8 mouse cellular contexts compared by ENCODE assay signal in the genomic region with DNA sequence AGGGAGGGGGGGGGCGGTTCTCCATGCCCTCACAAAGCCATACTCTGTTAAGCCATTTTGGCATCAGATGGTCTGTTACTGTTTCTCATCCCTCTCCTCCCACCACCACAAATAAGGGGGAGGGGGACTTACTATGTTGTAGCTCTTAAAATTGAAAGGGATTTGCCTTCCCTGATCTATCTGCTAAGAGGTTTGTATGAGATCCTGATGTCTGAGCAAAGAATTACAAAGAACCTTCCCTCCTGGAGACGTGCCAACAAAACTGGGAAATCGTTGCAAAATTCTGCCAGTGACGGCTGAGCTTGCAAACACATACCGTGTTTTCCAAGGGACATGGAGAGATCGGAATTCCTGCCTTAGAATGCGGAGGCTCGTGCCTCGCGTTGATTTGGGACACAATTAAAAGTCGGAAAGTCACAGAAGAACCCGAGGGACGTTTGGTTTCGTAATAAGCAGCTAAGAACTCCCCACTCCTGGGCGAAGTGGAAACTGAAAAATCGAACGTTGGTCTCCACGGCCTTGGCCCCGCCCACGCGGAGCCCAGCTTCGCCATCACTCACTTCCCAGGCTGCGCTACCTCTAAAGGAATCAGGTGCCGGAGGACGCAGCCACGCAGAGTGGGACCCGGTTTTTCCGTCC. TPM values are rescaled to one million over a fixed set of nuclear protein-coding genes. Genes with fewer than 3 reads are reported as not detected.
DNase-seq lines count a peak whose midpoint lies in the region; ATAC-seq and TF ChIP-seq lines count a peak whose summit lies in the region.

No protein-coding gene starts in this region.

- in situ Hi-C loops in ES-E14 (cut with MboI; ENCODE audit: low sequenced_read_pairs in 2 of 2, unreplicated experiment in 2 of 2) = no loop called here

- no peak overlapping the region for H3K27ac ChIP-seq in ES-E14 (ENCODE audit: insufficient read depth, low read depth, low read length, poor library complexity, severe bottlenecking)
- H3K27ac ChIP-seq in hindbrain, embryonic 14.5 days = peak overlapping the region; percentile 82

- H3K27me3 ChIP-seq in hindbrain, embryonic 14.5 days (ENCODE audit: control insufficient read depth, insufficient read depth, low read length) = no peaks in the 10 kb centered on the region

- no peaks in the 10 kb centered on the region for H3K36me3 ChIP-seq in ES-E14 (ENCODE audit: control insufficient read depth, insufficient read depth, low read length, poor library complexity, severe bottlenecking)
- H3K36me3 ChIP-seq in hindbrain, embryonic 14.5 days (replicated peaks; ENCODE audit: control insufficient read depth, insufficient read depth) = no peaks in the 10 kb centered on the region

- H3K4me2 ChIP-seq in hindbrain, embryonic 14.5 days (replicated peaks) = peak overlapping the region; percentile 76

- no peaks in the 10 kb centered on the region for H3K9me3 ChIP-seq in ES-E14 (ENCODE audit: control insufficient read depth, insufficient read depth, low read depth, low read length)
- no peaks in the 10 kb centered on the region for H3K9me3 ChIP-seq in hindbrain, embryonic 14.5 days (ENCODE audit: control insufficient read depth, low read length)

- H3K4me1 ChIP-seq in ES-E14 (ENCODE audit: control insufficient read depth in 2 of 2, insufficient read depth in 2 of 2, low read length in 2 of 2, poor library complexity in 1 of 2) = peaks cover 12 to 23% of the 10 kb centered on the region in 2 experiments; a peak in 3 of 4 replicates
- peaks cover 34% of the 10 kb centered on the region for H3K4me1 ChIP-seq in hindbrain, embryonic 14.5 days (replicated peaks; ENCODE audit: control insufficient read depth, insufficient read depth, low read length)

- no peak for DNase-seq in ES-E14 (ENCODE audit: low read depth, low spot score)
- DNase-seq in cerebellum, postnatal 25 days = peak; percentile 27 to 54
- DNase-seq in gastrocnemius, adult 18-20 months (ENCODE audit: low spot score) = peak; percentile 89
- peak; percentile 81 for DNase-seq in hindbrain, embryonic 14.5 days (ENCODE audit: low spot score)
- peak; percentile 24 to 47 for DNase-seq in layer of hippocampus, postnatal 25 days (ENCODE audit: extremely low spot score in 1 of 2, low spot score in 1 of 2)
- peak; percentile 87 for DNase-seq in lung, postnatal 25 days (ENCODE audit: low spot score)
- DNase-seq in retina, embryonic 14.5 days (ENCODE audit: low spot score) = peak; percentile 65
- DNase-seq in thymus, postnatal 4 days = peak; percentile 76

- under 1% methylated on average over 28 of the region's 28 CpGs for WGBS in hindbrain, embryonic 14.5 days

- H3K4me3 ChIP-seq in ES-E14 (ENCODE audit: insufficient read depth in 1 of 2, low read depth in 1 of 2, low read length in 2 of 2, poor library complexity in 1 of 2, severe bottlenecking in 1 of 2) = peak overlapping the region; percentile 54 to 68
- peak overlapping the region; percentile 34 for H3K4me3 ChIP-seq in hindbrain, embryonic 14.5 days (replicated peaks; ENCODE audit: low read length)

- peak overlapping the region; percentile 51 for H3K9ac ChIP-seq in ES-E14 (ENCODE audit: insufficient read depth, low read depth, low read length, poor library complexity, severe bottlenecking)
- peak overlapping the region; percentile 54 for H3K9ac ChIP-seq in hindbrain, embryonic 14.5 days

- ATAC-seq in hindbrain, embryonic 14.5 days (ENCODE audit: low FRiP score) = no peak

TF ChIP-seq in ES-E14, 5 proteins besides CTCF, POLR2A, EP300 and RAD21:
- no peak for TF ChIP-seq MAFK (IDR thresholded peaks at IDR 0.05; ENCODE audit: insufficient read depth, low read depth, low read length)

RNA-seq across cellular contexts. Expression of a gene that starts 14.7 kb away (rescaled TPM):
- 23.2 and 28.4 TPM in 2 replicates for total RNA-seq in ES-E14 (2012; rRNA removed)
- total RNA-seq in gastrocnemius, adult 18-20 months (2021) = 1 to 10 TPM; 3.8 to 5.5 TPM
- polyA plus RNA-seq in hindbrain, embryonic 14.5 days (2014; fragmentation: Nextera tagmentation; extraction: Ambion mirVana) = 0.98 and 1.5 TPM in 2 replicates
- 1 to 10 TPM; 2.6 to 5.4 TPM for total RNA-seq in layer of hippocampus, postnatal 25 days (2021)
